Mouse (Mus musculus): ENCODE results near the gene 5031439G07Rik. TPM values are rescaled to one million over a fixed set of nuclear protein-coding genes. Genes with fewer than 3 reads are reported as not detected.

5031439G07Rik gene
- polyA plus RNA-seq, 1 experiment from 2014 or later = 4.3 TPM

DNA sequence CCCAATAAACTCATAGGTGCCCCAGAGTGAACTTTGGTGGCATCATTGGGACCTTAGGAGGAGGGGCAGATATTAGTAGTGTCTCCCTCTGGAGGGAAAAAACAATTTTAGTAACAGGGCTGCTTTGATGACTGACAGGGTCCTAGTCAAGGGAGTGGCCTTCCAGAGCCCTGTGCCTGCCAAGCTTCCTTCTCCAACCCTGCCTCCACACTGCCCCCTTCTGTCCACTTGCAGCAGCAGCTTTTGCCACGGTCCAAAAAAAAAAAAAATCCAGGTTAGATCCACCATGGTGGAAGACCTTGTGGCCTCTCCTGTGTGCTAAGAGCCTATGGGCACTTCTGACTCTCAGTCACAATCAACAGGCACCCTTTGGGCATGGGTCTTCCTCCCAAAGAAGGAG lies 7.6 kb upstream of the 5031439G07Rik start:
- ATAC-seq (peak; percentile 50), DNase-seq (ENCODE audit: low spot score) (peak; percentile 88)
- TF ChIP-seq EP300 (IDR thresholded peaks at IDR 0.05) (no peak), CTCF (IDR thresholded peaks at IDR 0.05) (peak; percentile 78)
- Histone ChIP-seq H3K4me2 (replicated peaks; ENCODE audit: low read depth, low read length) (no peak overlapping the region), H3K9me3 (ENCODE audit: low read length) (no peaks in the 10 kb centered on the region), H3K36me3 (ENCODE audit: insufficient read depth, low read length) (no peaks in the 10 kb centered on the region), H3K4me1 (ENCODE audit: insufficient read depth, low read depth, low read length) (no peaks in the 10 kb centered on the region), H3K27me3 (replicated peaks; ENCODE audit: insufficient read depth, low read length) (no peaks in the 10 kb centered on the region), H3K9ac (replicated peaks; ENCODE audit: low read depth) (no peak overlapping the region), H3K4me3 (ENCODE audit: low read depth, low read length) (no peak overlapping the region), H3K27ac (ENCODE audit: low read length) (no peak overlapping the region)
- 20% methylated on average over 1 of the region's 1 CpGs for WGBS

DNA sequence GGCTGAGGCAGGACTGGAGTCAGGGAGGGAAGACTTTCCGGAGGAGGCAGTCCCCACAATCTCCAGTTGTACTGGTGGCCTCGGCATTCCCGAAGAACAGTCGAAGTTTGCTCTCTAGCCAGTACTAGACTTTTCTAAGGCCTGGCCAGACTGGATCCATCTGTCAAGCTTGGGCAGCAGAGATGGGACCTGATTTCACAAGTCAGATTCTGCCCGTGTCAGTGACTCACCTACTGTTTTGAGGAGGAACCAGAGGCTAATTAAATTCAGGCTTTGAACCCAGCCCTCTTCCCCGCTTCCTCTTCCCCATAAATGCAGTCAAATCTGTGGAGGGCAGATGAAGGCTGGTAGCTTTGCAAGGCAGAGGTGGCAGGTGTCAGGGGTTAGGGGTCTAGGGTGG lies 6.7 kb upstream of the 5031439G07Rik start:
- DNase-seq (ENCODE audit: low spot score) (peak; percentile 33), ATAC-seq (no peak)
- Histone ChIP-seq H3K36me3 (ENCODE audit: insufficient read depth, low read length) (no peaks in the 10 kb centered on the region), H3K9me3 (ENCODE audit: low read length) (no peaks in the 10 kb centered on the region), H3K4me1 (ENCODE audit: insufficient read depth, low read depth, low read length) (no peaks in the 10 kb centered on the region), H3K4me2 (replicated peaks; ENCODE audit: low read depth, low read length) (no peak overlapping the region), H3K27me3 (replicated peaks; ENCODE audit: insufficient read depth, low read length) (no peaks in the 10 kb centered on the region), H3K4me3 (ENCODE audit: low read depth, low read length) (no peak overlapping the region), H3K9ac (replicated peaks; ENCODE audit: low read depth) (no peak overlapping the region), H3K27ac (ENCODE audit: low read length) (no peak overlapping the region)
- TF ChIP-seq EP300 (IDR thresholded peaks at IDR 0.05) = no peak
- TF ChIP-seq CTCF (IDR thresholded peaks at IDR 0.05) = no peak
- 42% methylated on average over 6 of the region's 6 CpGs for WGBS

DNA sequence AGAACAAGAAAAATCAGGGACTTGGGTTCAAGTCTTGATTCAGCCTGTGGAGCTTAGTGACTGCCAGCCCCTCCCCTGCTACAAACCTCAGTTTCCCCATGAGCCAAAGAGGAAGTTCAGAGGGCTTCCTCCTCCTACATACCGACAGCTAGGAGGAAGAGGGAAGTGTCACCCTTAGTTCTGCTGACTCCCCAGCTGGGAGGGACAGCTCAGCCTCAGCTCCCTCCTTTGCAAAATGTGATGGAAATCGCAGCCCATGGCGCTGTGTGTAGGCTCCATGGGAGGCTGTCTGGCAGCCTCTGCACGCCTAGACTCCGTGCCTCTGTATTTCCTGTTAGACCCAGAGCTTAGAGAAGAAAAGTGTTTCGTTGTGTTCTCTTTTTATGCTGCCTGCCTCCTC lies 6.1 kb upstream of the 5031439G07Rik start:
- Histone ChIP-seq H3K27ac (ENCODE audit: low read length) (no peak overlapping the region), H3K36me3 (ENCODE audit: insufficient read depth, low read length) (no peaks in the 10 kb centered on the region), H3K4me3 (ENCODE audit: low read depth, low read length) (no peak overlapping the region), H3K4me1 (ENCODE audit: insufficient read depth, low read depth, low read length) (no peaks in the 10 kb centered on the region), H3K9me3 (ENCODE audit: low read length) (no peaks in the 10 kb centered on the region), H3K4me2 (replicated peaks; ENCODE audit: low read depth, low read length) (no peak overlapping the region), H3K27me3 (replicated peaks; ENCODE audit: insufficient read depth, low read length) (no peaks in the 10 kb centered on the region), H3K9ac (replicated peaks; ENCODE audit: low read depth) (no peak overlapping the region)
- 7% methylated on average over 6 of the region's 6 CpGs for WGBS
- DNase-seq (ENCODE audit: low spot score) = peak; percentile 16
- peak; percentile 25; the same call in 1 of the 2 replicates for ATAC-seq
- TF ChIP-seq CTCF (IDR thresholded peaks at IDR 0.05) (no peak), EP300 (IDR thresholded peaks at IDR 0.05) (no peak)

DNA sequence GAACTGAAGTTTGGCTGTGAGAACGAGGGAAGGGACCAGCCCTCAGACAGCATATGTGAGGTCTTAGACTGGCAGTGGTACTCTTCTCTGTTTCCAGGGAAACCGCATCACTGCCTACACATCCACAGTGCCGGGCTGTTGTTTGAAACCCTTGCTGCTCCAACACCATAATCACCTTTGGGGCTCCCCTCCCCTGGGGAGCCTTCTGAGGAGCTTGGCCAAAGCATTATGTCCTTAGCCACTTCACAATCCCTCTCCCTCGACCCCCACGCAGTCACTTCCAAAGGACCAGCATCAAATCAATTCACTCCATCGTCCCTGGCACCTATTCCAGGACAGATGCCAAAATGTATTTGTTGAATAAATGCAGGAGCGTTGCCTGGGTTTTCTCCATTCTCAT lies 1.4 kb upstream of the 5031439G07Rik start:
- Histone ChIP-seq H3K4me2 (replicated peaks; ENCODE audit: low read depth, low read length) (no peak overlapping the region), H3K36me3 (ENCODE audit: insufficient read depth, low read length) (no peaks in the 10 kb centered on the region), H3K27ac (ENCODE audit: low read length) (no peak overlapping the region), H3K27me3 (replicated peaks; ENCODE audit: insufficient read depth, low read length) (no peaks in the 10 kb centered on the region), H3K4me1 (ENCODE audit: insufficient read depth, low read depth, low read length) (peaks cover 10% of the 10 kb centered on the region; the same call in 1 of the 2 replicates), H3K9ac (replicated peaks; ENCODE audit: low read depth) (no peak overlapping the region), H3K9me3 (ENCODE audit: low read length) (no peaks in the 10 kb centered on the region), H3K4me3 (ENCODE audit: low read depth, low read length) (no peak overlapping the region)
- no peak for ATAC-seq
- WGBS = 60% methylated on average over 7 of the region's 7 CpGs
- DNase-seq (ENCODE audit: low spot score) = no peak
- no peak for TF ChIP-seq EP300 (IDR thresholded peaks at IDR 0.05)
- no peak for TF ChIP-seq CTCF (IDR thresholded peaks at IDR 0.05)

DNA sequence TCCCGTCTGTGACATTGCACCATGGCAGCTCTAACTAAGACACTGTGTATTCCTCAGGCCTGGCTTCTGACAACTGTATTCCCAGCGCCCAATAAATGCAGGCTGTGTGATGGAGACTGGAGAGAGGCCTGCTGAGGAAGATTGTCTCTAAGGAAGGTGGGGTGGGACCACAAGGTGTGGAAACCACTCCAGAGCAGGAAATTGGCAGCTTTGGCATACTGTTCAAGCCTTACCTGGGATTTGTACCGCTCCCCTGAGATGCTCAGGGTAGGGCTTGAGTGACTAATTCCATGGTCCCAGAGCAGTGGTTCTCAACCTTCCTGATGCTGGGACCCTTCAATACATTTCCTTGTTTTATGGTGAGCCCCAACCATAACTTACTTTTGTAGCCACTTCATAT lies 747 bp upstream of the 5031439G07Rik start:
- TF ChIP-seq EP300 (IDR thresholded peaks at IDR 0.05) (no peak), CTCF (IDR thresholded peaks at IDR 0.05) (no peak)
- H3K9ac ChIP-seq (replicated peaks; ENCODE audit: low read depth) = no peak overlapping the region
- no peaks in the 10 kb centered on the region for H3K9me3 ChIP-seq (ENCODE audit: low read length)
- no peaks in the 10 kb centered on the region for H3K27me3 ChIP-seq (replicated peaks; ENCODE audit: insufficient read depth, low read length)
- no peak overlapping the region for H3K27ac ChIP-seq (ENCODE audit: low read length)
- no peak overlapping the region for H3K4me2 ChIP-seq (replicated peaks; ENCODE audit: low read depth, low read length)
- WGBS = 79% methylated on average over 3 of the region's 3 CpGs
- DNase-seq (ENCODE audit: low spot score) = no peak
- H3K4me3 ChIP-seq (ENCODE audit: low read depth, low read length) = no peak overlapping the region
- no peaks in the 10 kb centered on the region for H3K36me3 ChIP-seq (ENCODE audit: insufficient read depth, low read length)
- ATAC-seq = no peak
- peaks cover 10% of the 10 kb centered on the region; the same call in 1 of the 2 replicates for H3K4me1 ChIP-seq (ENCODE audit: insufficient read depth, low read depth, low read length)

DNA sequence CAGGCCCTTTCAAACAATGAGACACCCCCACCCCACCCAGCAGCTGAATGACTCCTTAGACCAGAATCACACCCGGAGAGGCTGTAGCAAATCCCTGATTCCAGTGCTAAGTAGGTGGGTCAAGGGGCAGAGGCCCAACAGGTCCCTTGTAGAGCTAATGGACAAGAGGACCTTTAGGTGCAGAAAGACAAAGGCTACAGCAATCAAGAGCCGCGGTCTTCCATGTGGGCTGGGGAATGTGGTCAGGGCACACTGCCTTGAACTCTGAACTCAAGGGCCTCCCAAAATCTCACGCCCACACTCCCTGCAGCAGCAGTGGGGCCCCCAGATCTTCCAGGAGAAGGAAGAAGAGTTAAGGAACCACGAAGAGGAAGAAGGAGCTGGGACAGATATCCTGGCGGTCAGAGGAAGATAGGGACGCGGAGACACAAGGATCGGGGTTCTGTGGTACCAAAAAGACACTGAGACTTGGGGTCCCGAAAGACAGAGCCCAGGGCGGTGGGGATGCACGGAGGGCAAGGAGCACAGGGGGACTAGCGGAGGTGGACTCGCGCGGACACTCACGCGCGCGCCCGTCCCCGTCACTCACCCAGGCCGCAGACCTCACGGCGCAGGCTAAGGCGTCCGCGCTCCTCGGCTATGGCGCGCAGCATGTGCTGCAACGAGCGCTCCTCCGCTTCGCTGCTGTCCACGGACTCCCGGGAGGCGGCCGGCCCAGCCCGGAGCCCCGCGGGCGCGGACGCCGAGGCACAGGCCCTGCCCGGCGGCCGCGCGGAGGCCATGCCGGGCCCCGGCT lies 1.1 kb downstream of the 5031439G07Rik start:
- peak; percentile 69 for ATAC-seq
- peak overlapping the region; percentile 64 for H3K4me3 ChIP-seq (ENCODE audit: low read depth, low read length)
- peak overlapping the region; percentile 81 for H3K27ac ChIP-seq (ENCODE audit: low read length)
- TF ChIP-seq CTCF (IDR thresholded peaks at IDR 0.05) (no peak), EP300 (IDR thresholded peaks at IDR 0.05) (no peak)
- H3K36me3 ChIP-seq (ENCODE audit: insufficient read depth, low read length) = no peaks in the 10 kb centered on the region
- peak overlapping the region; percentile 84 for H3K4me2 ChIP-seq (replicated peaks; ENCODE audit: low read depth, low read length)
- H3K9ac ChIP-seq (replicated peaks; ENCODE audit: low read depth) = peak overlapping the region; percentile 70
- peaks cover 10% of the 10 kb centered on the region; the same call in 1 of the 2 replicates for H3K4me1 ChIP-seq (ENCODE audit: insufficient read depth, low read depth, low read length)
- H3K27me3 ChIP-seq (replicated peaks; ENCODE audit: insufficient read depth, low read length) = no peaks in the 10 kb centered on the region
- WGBS = 1% methylated on average over 27 of the region's 53 CpGs
- DNase-seq (ENCODE audit: low spot score) = peak; percentile 44
- H3K9me3 ChIP-seq (ENCODE audit: low read length) = no peaks in the 10 kb centered on the region
